Mouse (Mus musculus) liver, adult 2 months (tissue): ENCODE measurements at regions not wholly inside any gene's neighbourhood (a gene's known extent, or its start where the extent isn't known, plus 50 kb on each side); places are given as distances from the start of the nearest gene placed in this dataset.

Source experiments
- DNase-seq: peaks from one replicate; pipeline ENCODE4 v3.0.0-alpha.2; 2011; ENCODE audit warnings: low read depth, low spot score; ENCODE audit errors: extremely low read depth
- H3K27ac ChIP-seq: fragments of 200-500 bp; replicated peaks from 2 replicates; pipeline ENCODE4 v1.5.1; 2012; ENCODE audit warnings: low read depth, mild to moderate bottlenecking, control low read depth, inconsistent platforms, low read length; ENCODE audit not compliant: insufficient read depth
- H3K27me3 ChIP-seq: fragments of 200-500 bp; 2 replicates; pipeline ENCODE4 v1.6.1; 2012; ENCODE audit warnings: mild to moderate bottlenecking, moderate library complexity, low read length, inconsistent platforms; ENCODE audit not compliant: control insufficient read depth, insufficient read depth
- H3K36me3 ChIP-seq: fragments of 200-500 bp; 2 replicates; pipeline ENCODE4 v1.6.1; 2012; ENCODE audit warnings: low read length, inconsistent platforms; ENCODE audit not compliant: control insufficient read depth, insufficient read depth
- H3K4me1 ChIP-seq: fragments of 200-500 bp; 2 replicates; pipeline ENCODE4 v1.6.1; 2011; ENCODE audit warnings: low read length; ENCODE audit not compliant: control insufficient read depth, insufficient read depth
- H3K4me3 ChIP-seq: fragments of 200-500 bp; 2 replicates; pipeline ENCODE4 v1.5.1; 2011; ENCODE audit warnings: low read depth, mild to moderate bottlenecking, control low read depth, low read length, moderate library complexity; ENCODE audit not compliant: insufficient read depth
- H3K79me2 ChIP-seq: fragments of 200-500 bp; 2 replicates; pipeline ENCODE4 v1.6.1; 2012; ENCODE audit warnings: inconsistent platforms, mild to moderate bottlenecking, low read length, moderate library complexity; ENCODE audit not compliant: control insufficient read depth, insufficient read depth
- H3K9ac ChIP-seq: fragments of 200-500 bp; 2 replicates; pipeline ENCODE4 v1.6.1; 2012; ENCODE audit warnings: low read depth, mild to moderate bottlenecking, control low read depth, inconsistent platforms, low read length
- CTCF ChIP-seq: fragments of 200-500 bp; IDR thresholded peaks from 2 replicates; pipeline ENCODE4 v1.5.1; 2011; ENCODE audit warnings: low read depth, low read length, control low read depth
- POLR2A ChIP-seq: fragments of 200-500 bp; IDR thresholded peaks from 2 replicates; pipeline ENCODE4 v1.6.1; 2011; ENCODE audit warnings: low read length, control low read depth; ENCODE audit not compliant: insufficient read depth; ENCODE audit errors: extremely low read depth
- WGBS: fragments of 180-500 bp; shearing (Covaris S2); methylation state at CpG from one replicate; pipeline ENCODE4 v1.1.7; 2018; 5-methylcytosine and 5-hydroxymethylcytosine counted together

DNA sequence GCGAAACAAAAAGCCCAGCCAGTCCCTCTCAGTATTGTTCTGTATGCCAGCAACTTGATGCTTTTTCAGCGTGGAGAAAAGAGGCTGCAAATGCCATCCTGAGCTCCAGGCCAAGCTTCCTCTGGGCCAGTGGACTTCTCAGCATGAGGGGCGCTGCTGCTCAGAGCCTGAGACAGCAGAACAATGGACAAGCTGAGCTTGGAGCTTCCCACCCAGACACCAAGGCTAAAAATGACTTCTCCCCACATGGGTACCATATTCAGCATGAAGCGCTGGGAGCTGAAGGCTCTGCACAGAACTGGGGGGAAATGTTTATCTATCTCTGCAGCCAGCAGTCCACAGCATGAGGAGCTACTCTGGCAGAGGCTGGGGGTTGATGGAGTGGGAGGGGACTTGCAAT lies 402.3 kb downstream of the Pdcd6ip start:
- Histone ChIP-seq H3K9ac (no peak overlapping the region), H3K4me3 (no peak overlapping the region), H3K79me2 (no peaks in the 10 kb centered on the region), H3K4me1 (no peaks in the 10 kb centered on the region), H3K36me3 (no peaks in the 10 kb centered on the region), H3K27me3 (no peaks in the 10 kb centered on the region), H3K27ac (no peak overlapping the region)
- TF ChIP-seq CTCF (no peak), POLR2A (no peak)
- WGBS, result 47% methylated on average over 4 of the region's 4 CpGs
- DNase-seq, result no peak

DNA sequence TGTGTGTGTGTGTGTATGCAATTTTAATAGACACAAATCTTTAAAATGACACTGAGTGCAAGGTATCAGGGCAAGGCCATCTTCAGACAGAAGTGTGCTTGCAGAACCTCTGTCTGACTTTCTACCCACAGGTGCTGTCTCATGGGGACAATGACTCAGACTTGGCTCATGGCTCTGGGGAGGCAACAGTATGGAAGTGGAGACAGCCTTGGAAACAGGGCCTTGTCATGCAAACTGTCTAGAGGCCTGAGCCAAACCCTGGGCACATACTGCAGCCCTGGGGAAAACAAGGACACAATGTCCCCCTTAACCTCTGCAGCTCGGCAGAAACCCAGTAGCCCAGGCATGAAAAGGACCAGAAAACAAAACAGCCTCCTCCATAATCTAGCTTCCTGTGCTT lies 405.6 kb downstream of the Pdcd6ip start:
- Histone ChIP-seq H3K4me3 (no peak overlapping the region), H3K9ac (no peak overlapping the region), H3K36me3 (no peaks in the 10 kb centered on the region), H3K27me3 (no peaks in the 10 kb centered on the region), H3K27ac (no peak overlapping the region), H3K79me2 (no peaks in the 10 kb centered on the region), H3K4me1 (no peaks in the 10 kb centered on the region)
- DNase-seq, result no peak
- WGBS, result 67% methylated on average over 1 of the region's 1 CpGs
- TF ChIP-seq POLR2A (no peak), CTCF (no peak)

DNA sequence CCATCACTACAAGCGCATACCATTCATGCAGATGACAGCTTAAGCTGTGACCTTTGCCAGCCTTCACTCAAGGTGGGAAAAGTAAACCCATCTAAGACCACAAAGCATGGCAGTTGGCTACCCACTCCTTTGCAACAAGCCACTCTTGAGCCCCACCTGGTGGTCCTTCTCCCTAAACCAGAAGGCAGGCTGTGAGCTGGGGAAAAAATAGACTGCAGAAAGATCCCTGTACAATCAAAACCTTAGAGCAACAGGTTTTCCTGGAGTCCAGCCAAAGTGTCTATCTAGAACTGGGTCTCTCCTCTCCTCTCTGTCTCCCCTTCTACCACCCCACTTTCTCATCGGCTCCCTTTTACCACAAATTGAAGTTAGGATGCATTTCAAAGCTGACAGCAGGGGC lies 407.2 kb downstream of the Pdcd6ip start:
- H3K36me3 ChIP-seq, result no peaks in the 10 kb centered on the region
- no peak for DNase-seq
- 2% methylated on average over 2 of the region's 2 CpGs for WGBS
- H3K27ac ChIP-seq, result no peak overlapping the region
- H3K79me2 ChIP-seq, result no peaks in the 10 kb centered on the region
- H3K4me1 ChIP-seq, result no peaks in the 10 kb centered on the region
- no peak overlapping the region for H3K9ac ChIP-seq
- no peaks in the 10 kb centered on the region for H3K27me3 ChIP-seq
- TF ChIP-seq CTCF (no peak), POLR2A (no peak)
- no peak overlapping the region for H3K4me3 ChIP-seq

DNA sequence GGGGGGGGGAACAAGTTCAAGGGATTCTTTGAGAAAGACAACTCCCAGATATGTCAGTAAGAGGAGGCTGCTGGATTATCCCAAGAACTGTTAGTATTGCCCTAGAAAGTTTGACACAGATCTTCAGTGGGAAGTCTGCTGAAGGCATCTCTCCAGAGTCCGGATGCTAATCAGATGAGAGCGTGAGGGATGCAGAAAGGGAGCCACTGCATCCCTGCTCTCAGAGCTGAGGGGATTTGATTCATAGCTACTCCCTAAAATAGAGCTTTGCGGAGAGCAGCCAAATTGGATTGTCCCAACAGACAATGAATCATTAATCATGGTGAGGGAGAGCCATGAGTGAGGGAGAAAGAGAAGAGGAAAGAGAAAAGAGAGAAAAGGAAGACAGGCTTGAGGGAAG lies 408.2 kb downstream of the Pdcd6ip start:
- no peaks in the 10 kb centered on the region for H3K36me3 ChIP-seq
- H3K27me3 ChIP-seq, result no peaks in the 10 kb centered on the region
- no peak overlapping the region for H3K9ac ChIP-seq
- no peak overlapping the region for H3K4me3 ChIP-seq
- no peak overlapping the region for H3K27ac ChIP-seq
- WGBS, result 24% methylated on average over 3 of the region's 3 CpGs
- H3K4me1 ChIP-seq, result no peaks in the 10 kb centered on the region
- TF ChIP-seq POLR2A (no peak), CTCF (no peak)
- no peaks in the 10 kb centered on the region for H3K79me2 ChIP-seq
- no peak for DNase-seq

DNA sequence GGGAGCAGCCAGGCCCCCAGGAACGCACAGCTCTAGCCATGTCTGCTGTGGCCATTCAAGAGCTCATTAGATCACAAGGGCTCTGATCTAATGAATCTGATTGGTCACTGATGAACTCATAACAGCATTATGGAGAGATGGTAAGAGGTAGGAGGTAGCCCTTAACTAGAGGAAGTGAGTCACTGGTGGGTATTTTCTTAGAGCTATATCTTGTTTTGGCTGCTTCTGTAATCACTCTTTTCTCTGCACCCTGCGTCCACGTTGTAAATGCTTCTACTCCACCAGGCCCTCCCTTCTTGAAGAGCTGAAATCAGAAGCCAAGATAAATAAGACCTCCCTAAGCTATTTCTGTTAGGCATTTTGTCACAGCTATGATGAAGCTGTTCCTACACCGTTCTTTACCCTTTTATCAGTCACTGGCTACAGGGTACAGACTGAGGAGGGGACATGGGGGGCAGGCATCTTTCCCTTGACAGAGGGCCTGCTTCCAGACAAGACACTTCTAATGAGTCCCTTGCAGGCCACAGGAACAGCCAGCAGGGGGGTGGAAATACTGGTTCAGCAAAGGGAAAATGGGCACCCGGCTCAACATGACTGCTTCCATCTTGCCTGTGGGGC lies 412.1 kb downstream of the Pdcd6ip start:
- H3K4me1 ChIP-seq, result no peaks in the 10 kb centered on the region
- no peaks in the 10 kb centered on the region for H3K79me2 ChIP-seq
- 74% methylated on average over 5 of the region's 5 CpGs for WGBS
- H3K4me3 ChIP-seq, result no peak overlapping the region
- no peak overlapping the region for H3K27ac ChIP-seq
- no peak for DNase-seq
- H3K27me3 ChIP-seq, result no peaks in the 10 kb centered on the region
- no peak for TF ChIP-seq POLR2A
- no peak for TF ChIP-seq CTCF
- no peaks in the 10 kb centered on the region for H3K36me3 ChIP-seq
- no peak overlapping the region for H3K9ac ChIP-seq

DNA sequence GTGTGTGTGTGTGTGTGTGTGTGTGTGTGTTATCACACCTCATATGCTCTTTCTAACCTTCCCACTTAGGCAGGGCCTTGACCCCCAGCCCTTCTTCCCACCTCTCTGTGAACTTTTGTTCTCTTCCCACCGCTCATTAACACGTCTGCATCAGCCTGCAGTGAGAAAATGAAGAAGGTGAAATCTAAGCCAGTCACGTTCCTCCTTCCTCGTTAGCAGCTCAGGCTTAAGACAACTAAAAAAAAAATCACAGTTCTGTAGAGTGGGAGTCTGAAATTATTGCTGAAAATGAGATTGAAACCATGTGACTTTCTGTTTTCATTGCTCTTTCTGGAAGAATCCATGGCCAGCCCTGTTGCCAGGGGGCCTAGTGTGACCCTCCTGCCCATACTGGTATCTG lies 420.7 kb downstream of the Pdcd6ip start:
- no peak overlapping the region for H3K27ac ChIP-seq
- H3K27me3 ChIP-seq, result no peaks in the 10 kb centered on the region
- H3K9ac ChIP-seq, result no peak overlapping the region
- WGBS, result 49% methylated on average over 4 of the region's 4 CpGs
- TF ChIP-seq CTCF (no peak), POLR2A (no peak)
- H3K4me3 ChIP-seq, result no peak overlapping the region
- no peaks in the 10 kb centered on the region for H3K4me1 ChIP-seq
- H3K79me2 ChIP-seq, result no peaks in the 10 kb centered on the region
- DNase-seq, result no peak
- H3K36me3 ChIP-seq, result no peaks in the 10 kb centered on the region
